Mouse (Mus musculus) heart, adult 11 months (tissue): ENCODE measurements around the gene Tango2.

Source experiments
- DNase-seq: peaks from one replicate; pipeline ENCODE4 v3.0.0; 2022

The Tango2 gene

DNA sequence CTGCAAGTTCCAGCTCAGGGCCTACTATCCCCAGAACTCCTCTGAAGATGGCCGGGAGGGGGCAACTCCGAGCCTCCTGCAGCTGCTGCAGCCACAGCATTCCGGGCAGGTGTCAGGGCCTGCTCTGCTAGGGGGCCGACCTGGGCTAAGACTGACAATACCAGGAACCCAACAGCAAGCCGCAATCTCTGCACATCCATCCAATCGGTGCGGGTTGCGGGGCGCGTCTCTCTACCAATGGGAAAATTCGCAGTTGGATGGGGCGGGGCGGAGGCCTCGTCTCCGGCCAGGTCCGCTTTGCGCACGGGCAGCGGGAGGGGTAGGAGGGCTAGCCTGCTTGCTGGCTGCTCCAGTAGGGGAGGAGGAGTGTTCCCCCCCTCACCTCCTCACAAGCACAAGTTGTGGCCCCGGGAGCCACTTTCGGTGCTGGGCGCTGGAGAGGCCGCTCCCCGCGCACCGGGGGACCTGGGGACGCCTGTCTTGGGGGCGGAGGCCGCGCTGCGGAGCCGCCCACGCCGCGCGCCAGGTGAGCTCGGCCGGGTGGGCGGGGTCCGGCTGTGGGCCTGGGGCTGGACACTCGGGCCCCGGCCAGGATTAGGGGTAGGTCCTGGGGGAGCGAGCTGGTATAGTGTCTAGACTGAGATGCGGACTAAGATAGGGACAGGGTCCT, at the start of gene Tango2, which contains the start of gene Arvcf:
Gene Tango2, minus strand, starts transcription at position 173 of the 670 bp plus-strand sequence.
Gene Arvcf, plus strand, starts transcription at position 252 of the 670 bp plus-strand sequence.
- peak; percentile 99 for DNase-seq

DNA sequence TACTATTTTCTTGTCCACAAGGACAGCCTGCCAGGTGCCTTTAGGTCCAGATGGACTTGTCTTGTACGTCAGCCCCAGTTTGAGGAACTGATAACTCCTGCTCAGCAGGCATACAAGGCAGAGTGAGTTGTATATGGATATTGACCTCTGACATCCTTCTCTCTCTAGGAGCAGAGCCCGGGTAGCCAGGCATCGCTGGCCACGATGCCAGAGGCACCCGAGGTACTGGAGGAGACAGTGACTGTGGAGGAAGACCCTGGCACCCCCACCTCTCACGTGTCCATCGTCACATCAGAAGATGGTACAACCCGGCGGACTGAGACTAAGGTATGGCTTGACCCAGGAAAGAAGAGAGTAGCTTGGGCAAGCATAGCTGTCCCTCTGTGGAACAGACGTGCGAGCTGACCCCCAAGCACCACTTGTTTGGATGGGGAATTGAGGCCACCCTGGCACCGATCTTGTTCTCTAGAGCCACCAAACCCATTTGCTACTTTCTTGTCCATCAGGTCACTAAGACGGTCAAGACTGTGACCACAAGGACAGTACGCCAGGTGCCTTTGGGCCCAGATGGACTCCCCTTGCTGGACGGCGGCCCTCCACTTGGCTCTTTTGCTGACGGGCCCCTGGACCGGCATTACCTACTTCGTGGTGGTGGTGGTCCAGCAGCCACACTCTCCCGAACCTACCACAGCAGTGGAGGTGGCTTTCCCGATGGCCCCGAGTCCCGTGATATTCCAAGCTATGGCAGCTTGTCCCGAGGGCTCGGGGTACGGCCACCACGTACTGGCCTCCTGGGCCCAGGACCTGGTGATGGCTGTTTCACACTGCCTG, 49.1 kb upstream of the Tango2 start:
- DNase-seq: peak; percentile 92

DNA sequence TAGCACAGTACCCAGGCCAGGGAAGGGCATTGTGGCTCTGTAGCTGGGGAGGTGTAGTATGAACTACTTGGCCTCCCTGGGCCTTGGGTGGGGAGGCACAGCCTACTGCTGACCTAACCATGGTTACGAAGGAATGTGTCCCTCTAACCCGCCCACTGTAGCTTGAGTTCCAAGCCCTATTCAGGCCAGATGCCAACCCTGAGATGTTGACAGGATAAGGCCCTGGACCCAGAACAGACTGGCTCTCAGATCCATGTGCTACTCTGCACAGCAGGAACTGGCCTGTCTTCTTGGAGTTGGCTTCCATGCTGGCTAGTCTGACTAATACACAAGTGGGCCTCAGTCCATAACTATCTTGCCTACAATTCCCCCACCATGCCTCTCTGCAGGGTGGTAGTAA, 48.3 kb upstream of the Tango2 start:
- peak; percentile 96 for DNase-seq

DNA sequence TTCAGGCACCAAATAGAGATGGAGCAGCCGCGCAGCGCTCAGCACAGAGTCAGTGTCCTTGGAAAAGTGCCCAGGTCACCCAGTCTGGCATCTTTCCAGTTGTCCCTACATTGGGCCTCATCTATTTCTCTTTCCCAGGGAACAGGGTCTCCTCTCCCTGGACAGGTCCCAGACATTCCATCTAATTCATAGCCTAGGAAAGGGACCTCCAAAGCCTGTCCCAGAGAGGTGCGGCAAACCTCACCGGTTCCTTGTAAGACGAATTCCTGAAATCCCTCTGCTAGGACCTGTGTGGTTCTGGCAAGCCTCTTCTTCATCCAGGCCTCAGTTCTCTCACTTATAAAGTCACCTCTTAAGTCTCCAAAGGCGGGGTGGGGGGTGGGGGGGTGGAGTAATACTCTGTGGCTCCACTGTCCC, 47.7 kb upstream of the Tango2 start:
- peak; percentile 92 for DNase-seq

DNA sequence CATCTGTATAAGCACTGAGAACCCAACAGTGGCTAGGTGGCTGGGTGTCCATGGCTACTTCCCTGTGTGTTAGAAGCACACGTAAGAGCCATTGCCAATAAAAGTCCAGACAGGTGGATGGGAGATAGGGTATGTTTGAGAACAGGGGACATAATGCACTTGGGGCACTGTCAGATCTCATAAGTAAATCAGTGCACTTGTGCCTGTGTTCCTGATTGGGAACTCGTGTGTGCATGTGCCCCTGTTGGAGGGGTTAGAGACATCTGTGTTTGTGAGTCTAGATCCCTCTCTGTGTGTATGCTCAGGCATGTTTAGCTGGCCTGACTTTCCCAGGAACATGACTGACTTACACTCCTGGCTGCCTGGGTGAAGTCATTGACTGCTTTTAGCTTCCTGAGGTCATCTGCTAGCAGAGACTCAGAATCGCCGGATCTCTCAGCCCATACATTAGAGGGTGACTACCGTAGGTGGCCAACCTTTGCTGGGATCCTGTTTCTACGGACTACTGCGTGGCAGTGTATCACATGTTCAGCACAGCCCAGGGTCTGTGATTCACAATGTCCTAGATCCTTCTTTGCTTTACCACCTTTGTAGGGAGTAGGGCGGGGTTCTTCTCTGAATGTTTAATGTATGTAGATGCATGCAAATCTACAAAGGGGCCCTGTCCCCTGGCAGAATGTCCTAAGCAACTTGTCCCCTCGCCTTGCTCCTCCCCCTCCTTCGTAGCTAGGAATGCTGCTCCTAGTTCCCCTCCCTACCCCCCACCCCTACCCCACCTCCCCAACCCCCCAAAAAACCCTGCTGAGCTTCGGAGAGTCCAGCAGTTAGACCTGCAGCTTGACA, 47.1 kb upstream of the Tango2 start:
- peak; percentile 92 for DNase-seq

DNA sequence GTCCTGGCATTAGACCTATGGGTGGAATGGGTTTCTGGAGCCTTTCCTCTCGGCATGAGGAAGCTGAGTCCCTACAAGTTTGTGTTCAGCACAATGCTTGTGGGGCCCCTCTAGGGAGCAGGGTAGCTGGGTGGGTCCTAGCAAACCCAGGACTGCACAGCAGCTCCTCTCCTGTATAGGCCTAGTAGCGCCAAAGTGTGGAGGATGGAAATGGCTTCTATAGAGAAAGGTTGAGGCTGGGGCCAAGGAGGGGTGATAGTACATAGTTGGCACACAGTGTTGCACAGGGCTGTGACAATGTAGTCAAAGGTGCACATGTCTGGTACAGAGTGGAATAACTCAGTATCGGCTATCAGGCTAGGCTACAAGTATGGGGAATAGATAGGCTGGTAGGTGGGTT, 46.2 kb upstream of the Tango2 start:
- peak; percentile 82 for DNase-seq

DNA sequence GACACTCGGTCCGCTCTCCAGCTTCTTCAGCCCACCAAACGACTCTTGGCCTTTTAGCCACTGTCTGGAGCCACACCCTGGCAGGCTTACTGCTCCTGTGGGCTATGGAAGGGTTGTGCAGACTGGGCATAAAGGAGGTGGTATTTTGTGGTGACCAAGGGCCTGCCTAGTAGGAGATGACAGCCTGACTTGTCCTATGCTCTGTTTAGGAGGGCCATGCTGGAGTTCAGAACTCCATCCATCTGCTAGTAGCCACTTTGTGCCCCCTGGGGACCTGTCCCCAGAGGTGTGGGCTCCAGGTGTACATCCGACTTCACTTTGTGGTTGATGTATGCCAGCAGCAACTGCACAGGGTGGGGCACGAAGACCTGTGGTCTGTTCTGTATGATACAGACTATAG, 45.7 kb upstream of the Tango2 start:
- peak; percentile 91 for DNase-seq

DNA sequence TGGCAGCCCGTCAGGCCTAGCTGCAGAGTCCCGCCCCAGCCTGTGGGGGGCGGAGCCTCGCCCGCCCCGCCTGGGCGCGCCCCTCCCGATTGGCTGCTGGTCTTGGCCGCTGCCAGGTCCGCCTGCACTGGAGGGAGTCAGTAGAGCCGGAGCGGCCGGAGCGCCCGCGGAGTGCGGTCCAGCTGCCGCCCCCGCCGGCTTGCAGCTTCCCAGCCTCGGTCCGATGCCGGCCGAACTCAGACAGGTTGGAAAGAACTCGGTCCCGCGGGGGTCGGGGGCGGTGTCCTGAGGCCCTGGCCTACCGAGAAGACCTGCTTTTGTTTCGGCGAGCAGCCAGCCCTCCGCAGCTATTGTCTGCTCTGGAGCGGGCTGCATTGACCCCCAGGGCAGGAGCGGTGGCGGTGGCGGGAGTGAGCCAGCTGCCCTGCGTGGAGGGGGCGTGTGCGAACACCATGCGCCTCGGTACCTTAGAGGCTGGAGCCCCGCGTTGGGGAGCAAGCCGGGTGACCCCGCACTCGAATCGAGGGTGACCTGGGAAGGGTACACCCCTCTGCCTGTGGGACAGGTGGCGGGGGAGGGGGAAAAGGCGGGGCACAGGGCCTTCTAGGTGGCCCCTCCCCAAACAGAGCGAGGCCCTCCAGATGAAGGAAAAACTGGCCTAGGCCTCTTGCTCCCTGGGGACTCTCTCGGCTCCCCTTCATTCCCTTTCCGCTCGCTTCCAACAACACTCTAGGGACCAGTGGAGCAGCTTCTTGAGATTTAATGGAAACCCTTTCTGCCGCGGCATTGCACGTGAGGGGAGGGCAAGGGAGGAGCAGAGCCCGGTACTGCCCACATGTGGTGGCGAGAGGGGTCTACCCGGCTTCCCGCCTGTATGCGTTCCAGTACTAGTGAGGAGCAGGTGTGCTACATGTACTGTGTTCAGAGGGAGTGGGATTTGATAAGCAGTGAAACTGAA, 44.8 kb upstream of the Tango2 start:
- DNase-seq: peak; percentile 99

DNA sequence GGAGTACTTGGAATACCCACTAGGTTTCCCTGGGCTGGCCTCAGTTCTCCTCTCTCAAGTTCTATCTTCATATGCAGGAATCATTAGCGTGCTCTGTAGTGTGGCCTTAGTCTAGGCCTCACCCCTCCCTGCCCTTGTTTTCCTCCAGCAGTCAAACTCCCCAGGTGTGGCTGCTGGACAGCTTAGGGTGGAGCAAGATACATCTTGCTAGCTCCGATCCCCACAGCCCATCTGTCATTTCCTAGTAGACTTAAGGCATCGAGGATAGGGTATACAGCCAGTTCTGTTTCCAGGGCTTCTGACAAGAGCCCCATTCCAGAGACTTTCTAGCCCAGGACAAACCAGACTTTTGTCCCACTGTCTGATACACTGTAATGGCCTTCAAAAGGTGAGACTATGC, 43.8 kb upstream of the Tango2 start:
- peak; percentile 84 for DNase-seq

DNA sequence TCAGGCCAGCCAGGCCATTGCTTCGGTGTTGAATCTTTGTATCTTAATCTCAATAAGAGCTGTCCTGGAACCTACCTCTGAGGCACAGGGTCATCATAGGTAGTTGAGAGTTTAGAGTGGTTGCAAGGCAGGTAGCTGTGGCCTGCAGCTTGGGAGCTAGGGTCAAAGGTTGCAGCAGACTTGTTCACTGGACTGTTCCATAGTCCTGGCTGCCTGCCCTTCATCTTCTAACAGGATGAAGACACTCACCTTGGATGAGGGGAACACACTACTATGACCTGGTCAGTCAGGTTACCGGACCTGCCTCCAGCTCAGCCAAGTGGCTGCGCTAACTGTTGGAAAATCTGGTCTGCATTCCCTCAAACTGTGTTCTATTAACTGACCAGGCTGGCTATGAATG, 43.2 kb upstream of the Tango2 start:
- peak; percentile 86 for DNase-seq

DNA sequence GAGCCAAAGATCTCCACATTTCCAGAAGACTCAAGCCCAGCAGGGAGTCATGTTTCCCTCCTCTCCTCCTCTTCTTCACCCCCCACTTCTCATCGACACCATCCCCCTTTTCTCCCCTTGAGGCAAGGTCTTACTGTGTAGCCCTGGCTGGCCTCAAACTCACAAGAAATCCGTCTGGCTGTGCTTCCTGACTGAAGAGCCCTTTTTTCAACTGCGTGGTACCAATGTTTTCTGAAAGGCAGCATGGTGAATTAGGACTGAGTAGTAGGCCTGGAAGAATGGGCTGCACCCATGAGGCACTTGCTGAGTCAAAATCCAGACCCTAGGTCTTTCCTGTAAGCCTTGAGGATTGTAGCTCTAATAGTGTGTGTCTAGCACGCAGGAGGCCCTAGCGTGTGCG, 42.5 kb upstream of the Tango2 start:
- DNase-seq: peak; percentile 86

DNA sequence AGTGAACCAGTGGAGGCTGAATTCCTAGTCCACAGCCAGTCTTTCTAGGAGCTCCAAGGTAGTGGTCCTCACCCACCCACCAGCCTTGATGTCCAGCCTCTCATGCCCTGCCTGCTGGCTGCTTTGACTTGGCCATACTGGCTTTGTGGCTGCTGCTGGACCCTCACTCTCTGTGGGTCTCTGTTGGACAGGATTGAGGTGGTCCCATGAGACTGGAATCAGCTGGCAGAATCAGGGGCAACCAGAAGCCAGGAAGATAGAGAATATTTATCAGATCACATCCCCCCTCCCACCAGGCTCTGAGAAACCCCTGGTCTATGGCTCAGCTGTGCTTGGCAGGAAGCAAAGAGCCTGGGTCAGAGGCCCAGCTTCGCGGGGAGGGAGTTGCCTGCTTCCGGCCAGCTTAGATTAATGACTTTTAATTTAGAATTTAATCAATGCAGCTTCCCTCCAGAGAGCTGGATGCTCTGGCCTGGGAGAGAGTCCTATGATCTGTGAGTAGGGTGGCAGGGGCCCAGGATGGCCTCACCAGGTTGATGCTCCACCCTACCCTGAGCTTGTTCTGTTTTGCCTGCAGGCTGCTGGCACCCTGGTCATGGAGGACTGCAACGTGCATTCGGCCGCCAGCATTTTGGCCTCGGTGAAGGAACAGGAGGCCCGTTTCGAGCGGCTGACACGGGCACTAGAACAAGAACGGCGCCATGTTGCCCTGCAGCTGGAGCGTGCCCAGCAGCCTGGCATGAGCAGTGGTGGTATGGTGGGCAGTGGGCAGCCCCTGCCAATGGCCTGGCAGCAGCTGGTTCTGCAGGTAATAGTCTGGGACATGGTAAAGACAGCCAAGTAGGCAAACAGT, 40.9 kb upstream of the Tango2 start:
- DNase-seq: peak; percentile 92

DNA sequence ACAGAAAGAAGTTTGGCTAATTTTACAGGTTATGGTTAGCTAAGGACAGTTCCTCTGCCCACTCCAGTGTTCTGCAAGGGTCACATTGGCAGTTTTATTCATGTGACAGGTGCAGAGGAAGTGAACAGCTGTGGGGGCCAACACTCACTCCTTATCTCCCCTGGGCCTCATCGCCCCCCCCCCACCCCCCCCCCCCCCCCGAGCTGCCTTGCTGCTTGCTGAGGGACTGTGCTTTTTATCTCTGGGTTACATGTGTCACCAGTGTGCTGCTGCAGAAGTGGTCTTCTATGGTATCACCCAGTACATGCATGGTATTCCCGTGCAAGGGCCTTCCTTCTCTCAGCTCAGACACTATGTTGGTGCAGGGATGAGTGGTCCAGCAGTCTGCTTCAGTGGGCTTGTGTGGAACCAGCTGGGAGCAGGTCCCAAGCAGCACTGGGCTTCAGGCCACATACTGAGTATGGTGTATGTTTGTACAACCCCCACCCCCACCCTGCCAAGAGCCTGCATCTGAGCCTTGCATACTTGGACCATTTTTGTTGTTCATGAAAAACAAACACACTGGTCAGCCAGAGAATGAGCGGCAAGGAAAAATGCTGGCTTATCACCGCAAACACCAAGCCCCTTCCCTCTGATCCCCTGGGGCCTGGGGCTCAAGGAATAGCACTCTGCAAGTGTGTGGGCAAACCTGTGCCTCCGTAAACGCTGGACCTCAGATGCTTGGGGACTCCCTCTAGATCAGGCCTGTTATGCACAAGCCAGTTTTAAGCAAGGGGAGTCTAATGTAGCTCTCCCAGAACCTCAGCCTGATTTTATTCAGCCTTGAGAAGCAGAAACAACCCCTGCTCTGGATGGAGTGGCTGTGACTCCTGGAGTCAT, 40.0 kb upstream of the Tango2 start:
- DNase-seq: peak; percentile 91

DNA sequence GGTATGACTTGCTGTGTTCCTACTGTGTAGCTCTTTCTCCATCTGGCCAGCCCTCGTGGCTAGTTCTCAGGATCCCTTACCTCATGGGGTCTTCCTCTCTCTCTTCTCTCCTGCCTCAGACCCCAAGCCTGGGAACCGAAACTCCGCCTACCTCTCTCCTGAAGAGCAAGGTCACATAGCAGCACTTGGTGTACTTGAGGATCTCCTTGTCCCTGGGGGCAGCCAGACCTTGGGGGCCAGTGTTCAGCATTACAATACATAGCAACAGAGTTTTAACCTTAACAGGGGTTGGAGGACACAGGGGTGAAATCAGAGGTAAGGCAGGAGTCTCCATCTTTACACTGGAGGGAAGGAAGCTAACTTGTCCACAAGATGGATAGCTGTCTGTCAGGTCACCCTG, 39.1 kb upstream of the Tango2 start:
- peak; percentile 89 for DNase-seq

DNA sequence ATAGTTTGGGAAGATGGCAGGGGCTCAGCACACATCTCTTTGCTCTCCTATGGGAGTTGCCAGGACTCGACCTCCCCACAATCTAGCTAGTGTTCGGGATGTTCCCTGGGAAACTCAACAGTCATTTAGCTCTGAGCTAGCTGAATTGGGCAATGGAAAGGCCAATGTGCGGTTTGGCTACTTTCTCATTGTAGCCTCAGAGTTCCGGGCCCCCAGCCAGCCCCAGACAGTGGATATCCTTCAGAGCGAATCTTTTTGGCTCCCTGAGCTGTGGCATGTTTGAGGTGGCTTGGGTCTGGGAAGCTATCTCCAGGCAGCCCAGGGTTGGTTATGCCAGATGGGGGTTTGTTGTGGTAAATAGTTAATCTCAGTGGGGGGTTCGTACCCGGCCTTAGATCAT, 38.5 kb upstream of the Tango2 start:
- DNase-seq: peak; percentile 91

DNA sequence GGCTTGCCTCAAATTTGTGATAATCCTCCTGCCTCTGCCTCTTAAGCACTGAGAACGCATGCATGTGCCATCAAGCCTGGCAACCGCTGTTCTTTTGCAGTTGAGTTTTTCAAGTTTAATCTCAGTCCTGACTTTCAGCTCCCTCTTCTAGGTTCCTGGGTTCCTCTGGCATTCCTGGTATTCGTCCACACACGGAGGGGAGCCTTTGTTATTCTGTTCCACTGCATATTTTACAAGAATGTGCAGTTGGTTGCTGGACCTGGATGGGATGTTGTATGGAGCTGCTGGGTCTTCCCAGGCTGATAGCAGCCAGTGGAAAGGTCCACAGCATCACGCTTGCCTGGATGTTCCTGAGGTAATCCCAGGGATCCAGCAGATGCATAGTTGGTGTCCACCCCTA, 37.5 kb upstream of the Tango2 start:
- no peak for DNase-seq

DNA sequence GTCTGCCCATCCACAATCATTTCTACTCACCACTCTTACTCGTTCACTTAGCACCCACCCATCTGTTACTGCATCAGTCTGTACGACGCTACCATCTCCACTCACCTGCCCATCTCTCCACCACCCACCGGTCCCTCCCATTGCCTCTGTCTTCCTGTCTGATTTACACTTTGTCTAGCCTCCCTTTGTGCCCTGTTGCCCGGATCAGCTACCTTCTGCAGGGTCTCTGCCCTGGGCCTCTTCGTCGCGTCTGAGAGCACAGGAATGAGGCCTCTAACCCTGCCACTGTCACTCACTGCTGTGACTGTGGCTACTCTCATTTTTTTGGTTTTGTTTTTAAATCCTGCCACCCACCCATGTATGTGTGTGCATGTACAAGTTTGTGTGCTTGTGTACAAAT, 36.8 kb upstream of the Tango2 start:
- DNase-seq: peak; percentile 79

DNA sequence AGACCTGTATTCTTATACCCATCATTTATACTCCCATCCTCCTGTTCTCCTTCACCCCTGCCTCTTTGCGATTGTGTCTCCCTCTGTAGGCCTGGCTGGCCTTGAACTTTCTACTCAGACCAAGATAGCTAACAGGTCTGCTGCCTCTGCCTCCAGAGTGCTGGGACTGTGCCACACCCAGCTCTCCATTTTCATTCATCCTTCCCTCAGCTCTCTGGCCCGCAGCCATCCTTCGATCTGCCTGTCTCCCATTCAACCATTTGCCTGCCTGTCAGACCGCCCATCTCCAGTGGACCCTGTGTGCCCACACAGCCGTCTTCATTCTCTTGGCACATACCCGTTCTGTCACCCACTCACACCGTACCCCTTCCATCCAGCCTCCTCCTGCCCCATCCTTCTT, 36.3 kb upstream of the Tango2 start:
- no peak for DNase-seq

DNA sequence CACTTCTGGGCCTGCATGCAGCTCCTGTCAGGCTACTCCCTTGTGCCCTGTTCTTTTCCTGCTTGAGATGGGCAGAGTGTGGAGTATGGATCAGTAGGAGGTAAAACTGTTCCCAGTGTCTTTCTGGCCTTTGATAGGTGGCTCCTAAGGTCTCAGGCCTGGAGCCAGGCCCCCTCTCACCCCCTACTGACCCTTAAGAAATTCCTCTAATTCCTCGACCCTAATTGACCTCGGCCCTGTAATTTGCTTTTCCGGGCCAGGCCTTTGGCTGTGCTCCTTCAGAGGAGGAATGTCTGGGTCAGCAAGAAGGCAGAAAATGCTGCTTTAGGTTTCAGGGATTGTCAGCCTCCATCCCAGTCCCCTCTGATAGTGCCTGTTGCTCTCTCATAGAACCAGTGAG, 35.9 kb upstream of the Tango2 start:
- no peak for DNase-seq
